Mouse (Mus musculus) forebrain, embryonic 16.5 days (tissue): ENCODE measurements at regions not wholly inside any gene's neighbourhood (a gene's known extent, or its start where the extent isn't known, plus 50 kb on each side); places are given as distances from the start of the nearest gene placed in this dataset.
"Not testable (repeated sequence)": the region's sequence is repeated elsewhere in the genome, so short reads cannot be mapped to it uniquely, and the experiment has no call there.

Experiments used
- ATAC-seq: fragments of 200-750 bp; cut with Nextera tagmentation; 2 replicates; pipeline ENCODE4 v1.8.0; 2017; ENCODE audit warnings: mild to moderate bottlenecking, moderate library complexity
- H3K27ac ChIP-seq: fragments of 300-500 bp; sonication (generic); 2 replicates; pipeline ENCODE4 v1.5.1; 2014; ENCODE audit warnings: low read length, control low read depth
- H3K27me3 ChIP-seq: fragments of 300-500 bp; sonication (generic); replicated peaks from 2 replicates; pipeline ENCODE4 v1.6.1; 2014; ENCODE audit warnings: low read length; ENCODE audit not compliant: control insufficient read depth, insufficient read depth
- H3K36me3 ChIP-seq: fragments of 300-500 bp; sonication (generic); 2 replicates; pipeline ENCODE4 v1.6.1; 2014; ENCODE audit not compliant: control insufficient read depth, insufficient read depth
- H3K4me1 ChIP-seq: fragments of 300-500 bp; sonication (generic); replicated peaks from 2 replicates; pipeline ENCODE4 v1.6.1; 2014; ENCODE audit warnings: low read length; ENCODE audit not compliant: control insufficient read depth, insufficient read depth
- H3K4me2 ChIP-seq: fragments of 300-500 bp; sonication (generic); 2 replicates; pipeline ENCODE4 v1.6.1; 2014; ENCODE audit warnings: mild to moderate bottlenecking, low read length, control low read depth
- H3K4me3 ChIP-seq: fragments of 300-500 bp; sonication (generic); replicated peaks from 2 replicates; pipeline ENCODE4 v1.5.1; 2014; ENCODE audit warnings: mild to moderate bottlenecking, low read length, control low read depth
- H3K9ac ChIP-seq: fragments of 300-500 bp; sonication (generic); replicated peaks from 2 replicates; pipeline ENCODE4 v1.6.1; 2014; ENCODE audit warnings: low read depth, low read length, control low read depth
- H3K9me3 ChIP-seq: fragments of 300-500 bp; sonication (generic); 2 replicates; pipeline ENCODE4 v1.6.1; 2016; ENCODE audit warnings: low read length; ENCODE audit not compliant: control insufficient read depth
- WGBS: fragments of 180-500 bp; shearing (Covaris S2); extraction: QIAGEN DNeasy Blood & Tissue Kit; methylation state at CpG from one replicate; pipeline ENCODE4 v1.1.7; 2014; 5-methylcytosine and 5-hydroxymethylcytosine counted together

- Histone ChIP-seq H3K27ac (no peak overlapping the region), H3K4me1 (no peaks in the 10 kb centered on the region), H3K9me3 (no peaks in the 10 kb centered on the region), H3K4me3 (no peak overlapping the region), H3K9ac (no peak overlapping the region), H3K4me2 (no peak overlapping the region), H3K27me3 (no peaks in the 10 kb centered on the region), H3K36me3 (no peaks in the 10 kb centered on the region)
- WGBS: 83% methylated on average over 3 of the region's 3 CpGs
- no peak for ATAC-seq
These were observed 162.5 kb upstream of the Zranb2 start for GRCm38 (mm10) chr3:157371509-157371908.

GRCm38 (mm10) chr3:157373333-157373732 lies 160.6 kb upstream of the Zranb2 start:
- Histone ChIP-seq H3K4me2 (no peak overlapping the region), H3K4me3 (no peak overlapping the region), H3K9ac (no peak overlapping the region), H3K27ac (no peak overlapping the region), H3K9me3 (no peaks in the 10 kb centered on the region), H3K27me3 (no peaks in the 10 kb centered on the region), H3K36me3 (no peaks in the 10 kb centered on the region), H3K4me1 (no peaks in the 10 kb centered on the region)
- 74% methylated on average over 1 of the region's 1 CpGs for WGBS
- ATAC-seq: no peak

- H3K4me1 ChIP-seq: no peaks in the 10 kb centered on the region
- no peak overlapping the region for H3K4me2 ChIP-seq
- H3K9me3 ChIP-seq: no peaks in the 10 kb centered on the region
- H3K27ac ChIP-seq: no peak overlapping the region
- no peak overlapping the region for H3K4me3 ChIP-seq
- no peak for ATAC-seq
- 30% methylated on average over 1 of the region's 1 CpGs for WGBS
- no peaks in the 10 kb centered on the region for H3K27me3 ChIP-seq
- H3K36me3 ChIP-seq: no peaks in the 10 kb centered on the region
- H3K9ac ChIP-seq: no peak overlapping the region
These were observed 159.8 kb upstream of the Zranb2 start for GRCm38 (mm10) chr3:157374178-157374577.

GRCm38 (mm10) chr3:157377531-157377930 lies 156.4 kb upstream of the Zranb2 start:
- H3K36me3 ChIP-seq: no peaks in the 10 kb centered on the region
- no peak for ATAC-seq
- H3K4me2 ChIP-seq: no peak overlapping the region
- no peak overlapping the region for H3K9ac ChIP-seq
- no peaks in the 10 kb centered on the region for H3K9me3 ChIP-seq
- no peak overlapping the region for H3K4me3 ChIP-seq
- no peaks in the 10 kb centered on the region for H3K27me3 ChIP-seq
- 92% methylated on average over 8 of the region's 8 CpGs for WGBS
- no peaks in the 10 kb centered on the region for H3K4me1 ChIP-seq
- no peak overlapping the region for H3K27ac ChIP-seq

- ATAC-seq: no peak
- Histone ChIP-seq H3K4me3 (no peak overlapping the region), H3K36me3 (no peaks in the 10 kb centered on the region), H3K9ac (no peak overlapping the region), H3K4me1 (no peaks in the 10 kb centered on the region), H3K4me2 (no peak overlapping the region), H3K27me3 (no peaks in the 10 kb centered on the region), H3K27ac (no peak overlapping the region), H3K9me3 (no peaks in the 10 kb centered on the region)
- 33% methylated on average over 7 of the region's 7 CpGs for WGBS
These were observed 155.8 kb upstream of the Zranb2 start for GRCm38 (mm10) chr3:157378127-157378526.

GRCm38 (mm10) chr3:157391835-157392234 lies 142.1 kb upstream of the Zranb2 start:
- 78% methylated on average over 1 of the region's 1 CpGs for WGBS
- no peaks in the 10 kb centered on the region for H3K27me3 ChIP-seq

GRCm38 (mm10) chr3:157393903-157394302 lies 140.1 kb upstream of the Zranb2 start:
- ATAC-seq: no peak
- 70% methylated on average over 1 of the region's 1 CpGs for WGBS
- no peaks in the 10 kb centered on the region for H3K4me1 ChIP-seq

More at GRCm38 (mm10) chr3:157391835-157392234, 142.1 kb upstream of the Zranb2 start:
- no peak overlapping the region for H3K4me3 ChIP-seq
- H3K36me3 ChIP-seq: no peaks in the 10 kb centered on the region
- no peak overlapping the region for H3K27ac ChIP-seq
- no peak for ATAC-seq
- H3K9me3 ChIP-seq: no peaks in the 10 kb centered on the region
- no peak overlapping the region for H3K9ac ChIP-seq
- H3K4me2 ChIP-seq: no peak overlapping the region
- H3K4me1 ChIP-seq: no peaks in the 10 kb centered on the region

GRCm38 (mm10) chr3:157399909-157400308 lies 134.1 kb upstream of the Zranb2 start:
- H3K36me3 ChIP-seq: no peaks in the 10 kb centered on the region
- H3K27ac ChIP-seq: no peak overlapping the region
- no peak for ATAC-seq
- no peaks in the 10 kb centered on the region for H3K4me1 ChIP-seq
- no peaks in the 10 kb centered on the region for H3K9me3 ChIP-seq
- H3K4me2 ChIP-seq: no peak overlapping the region
- 82% methylated on average over 3 of the region's 3 CpGs for WGBS
- no peak overlapping the region for H3K4me3 ChIP-seq
- no peak overlapping the region for H3K9ac ChIP-seq
- no peaks in the 10 kb centered on the region for H3K27me3 ChIP-seq

More at GRCm38 (mm10) chr3:157393903-157394302, 140.1 kb upstream of the Zranb2 start:
- no peak overlapping the region for H3K4me3 ChIP-seq
- no peaks in the 10 kb centered on the region for H3K9me3 ChIP-seq
- no peaks in the 10 kb centered on the region for H3K27me3 ChIP-seq
- no peaks in the 10 kb centered on the region for H3K36me3 ChIP-seq
- no peak overlapping the region for H3K27ac ChIP-seq
- H3K4me2 ChIP-seq: no peak overlapping the region
- no peak overlapping the region for H3K9ac ChIP-seq

GRCm38 (mm10) chr3:157404054-157404453 lies 129.9 kb upstream of the Zranb2 start:
- Histone ChIP-seq H3K9ac (no peak overlapping the region), H3K27me3 (no peaks in the 10 kb centered on the region), H3K36me3 (no peaks in the 10 kb centered on the region), H3K4me3 (no peak overlapping the region), H3K4me2 (no peak overlapping the region), H3K9me3 (no peaks in the 10 kb centered on the region), H3K27ac (no peak overlapping the region), H3K4me1 (no peaks in the 10 kb centered on the region)
- ATAC-seq: no peak
- WGBS: 94% methylated on average over 3 of the region's 3 CpGs

GRCm38 (mm10) chr3:157423447-157423846 lies 110.5 kb upstream of the Zranb2 start:
- not testable (repeated sequence) for ATAC-seq, H3K4me2 ChIP-seq, H3K9ac ChIP-seq, H3K9me3 ChIP-seq, H3K4me1 ChIP-seq, H3K27me3 ChIP-seq, H3K36me3 ChIP-seq, H3K27ac ChIP-seq, H3K4me3 ChIP-seq
- WGBS: 62% methylated on average over 1 of the region's 1 CpGs
